Mouse (Mus musculus) mouse embryonic stem cell (cell line): ENCODE data around the gene Il3.

Source experiments
- in situ Hi-C, 2 experiments: fragments of 300-500 bp; cut with MboI; formaldehyde crosslinking; loops; 1 replicate in 1 of 2; 3 replicates in 1 of 2; pipeline ENCODE4 v1.14.3; 2019 to 2020; ENCODE audit warnings: low sequenced_read_pairs in 2 of 2, low pct_unique_long_range_greater_than_20kb in 1 of 2, mixed read lengths in 1 of 2; ENCODE audit not compliant: unreplicated experiment in 1 of 2

Il3 gene

DNA sequence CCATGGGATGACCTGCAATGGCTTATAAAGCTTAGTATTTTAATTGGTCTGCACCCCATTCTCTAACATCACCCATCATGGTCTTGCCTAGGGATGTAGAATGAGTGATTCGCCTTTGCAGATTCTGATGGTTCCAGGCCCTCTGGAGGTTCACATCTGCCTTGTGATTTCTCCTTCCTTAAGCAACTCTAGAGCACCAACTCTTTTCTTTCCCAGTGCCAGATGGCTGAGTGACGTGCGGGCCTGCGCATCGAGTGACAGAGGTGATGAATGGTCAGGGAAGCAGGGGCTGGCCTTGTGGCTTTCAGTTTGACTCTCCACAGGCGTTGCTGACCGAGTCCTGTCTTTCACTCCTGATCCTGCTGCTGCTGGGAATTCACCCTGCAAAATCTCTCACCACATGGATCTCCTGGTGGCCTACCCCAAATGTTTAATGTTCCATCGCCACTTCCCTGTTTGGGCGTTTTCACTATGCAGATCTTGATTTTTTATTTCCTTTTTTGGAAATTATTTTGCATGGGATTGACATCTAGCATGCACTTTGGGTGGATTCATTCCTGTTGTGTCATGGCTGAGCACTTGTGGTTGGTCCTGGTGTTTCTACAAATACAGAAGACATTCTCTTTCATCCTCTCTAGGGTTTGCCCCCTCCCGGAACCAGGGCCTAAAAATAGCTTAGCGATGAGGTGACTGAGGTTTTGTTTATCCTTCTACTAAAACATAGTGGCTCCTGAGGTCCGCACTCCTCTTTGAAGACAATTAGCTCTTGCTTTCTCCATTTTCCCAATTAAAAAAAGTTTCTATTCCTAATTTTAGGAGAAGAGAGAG lies 27.1 kb upstream of the Il3 start:
- in situ Hi-C loops, result no loop called here

DNA sequence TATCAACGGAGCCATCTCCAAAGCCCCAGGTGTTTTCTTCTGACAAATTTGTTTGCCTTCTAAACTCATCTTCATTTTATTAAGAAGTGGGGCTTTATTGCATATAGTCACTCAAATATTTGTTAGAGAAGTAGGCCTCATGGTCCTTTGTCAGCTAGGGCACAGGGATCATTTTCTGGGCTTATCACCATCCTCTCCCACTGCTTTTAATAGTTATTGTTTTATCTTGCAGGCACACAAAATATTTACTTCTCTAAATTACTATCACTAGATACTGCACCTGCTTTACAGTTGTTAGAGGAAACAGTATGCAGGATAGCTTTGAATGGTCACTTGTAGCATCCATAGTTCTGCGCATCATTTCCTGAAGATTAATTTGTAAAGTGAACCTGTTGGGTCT lies 25.1 kb upstream of the Il3 start:
- in situ Hi-C loops, result no loop called here

- in situ Hi-C loops, result no loop called here
Measured at GRCm38 (mm10) chr11:54287821-54288453, 20.9 kb upstream of the Il3 start.

GRCm38 (mm10) chr11:54271437-54271949 lies 4.4 kb upstream of the Il3 start:
- in situ Hi-C loops, result no loop called here

- in situ Hi-C loops, result no loop called here
Measured at GRCm38 (mm10) chr11:54269191-54269896, 2.3 kb upstream of the Il3 start.

DNA sequence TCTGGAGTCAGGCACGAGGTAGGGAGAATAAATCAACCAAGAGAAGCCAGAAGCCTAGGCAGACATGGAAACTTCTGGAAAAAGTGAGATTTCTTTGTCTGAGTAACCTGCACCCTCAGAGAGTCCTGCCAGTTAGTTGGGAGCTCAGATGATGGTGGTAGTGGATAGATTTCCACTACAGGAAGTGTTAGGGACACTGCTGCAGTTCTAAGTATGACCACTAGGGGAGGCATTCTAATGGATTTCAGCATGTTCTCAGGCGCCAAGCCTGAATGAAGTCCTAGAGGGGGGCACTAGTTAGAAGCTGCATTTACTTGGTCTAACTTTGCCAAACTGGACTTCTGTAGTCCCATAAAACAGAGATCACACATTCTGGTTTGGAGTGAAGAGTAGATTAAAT lies 2.5 kb downstream of the Il3 start:
- in situ Hi-C loops, result no loop called here

- in situ Hi-C loops, result no loop called here
Measured at GRCm38 (mm10) chr11:54263405-54264031, 3.6 kb downstream of the Il3 start.

DNA sequence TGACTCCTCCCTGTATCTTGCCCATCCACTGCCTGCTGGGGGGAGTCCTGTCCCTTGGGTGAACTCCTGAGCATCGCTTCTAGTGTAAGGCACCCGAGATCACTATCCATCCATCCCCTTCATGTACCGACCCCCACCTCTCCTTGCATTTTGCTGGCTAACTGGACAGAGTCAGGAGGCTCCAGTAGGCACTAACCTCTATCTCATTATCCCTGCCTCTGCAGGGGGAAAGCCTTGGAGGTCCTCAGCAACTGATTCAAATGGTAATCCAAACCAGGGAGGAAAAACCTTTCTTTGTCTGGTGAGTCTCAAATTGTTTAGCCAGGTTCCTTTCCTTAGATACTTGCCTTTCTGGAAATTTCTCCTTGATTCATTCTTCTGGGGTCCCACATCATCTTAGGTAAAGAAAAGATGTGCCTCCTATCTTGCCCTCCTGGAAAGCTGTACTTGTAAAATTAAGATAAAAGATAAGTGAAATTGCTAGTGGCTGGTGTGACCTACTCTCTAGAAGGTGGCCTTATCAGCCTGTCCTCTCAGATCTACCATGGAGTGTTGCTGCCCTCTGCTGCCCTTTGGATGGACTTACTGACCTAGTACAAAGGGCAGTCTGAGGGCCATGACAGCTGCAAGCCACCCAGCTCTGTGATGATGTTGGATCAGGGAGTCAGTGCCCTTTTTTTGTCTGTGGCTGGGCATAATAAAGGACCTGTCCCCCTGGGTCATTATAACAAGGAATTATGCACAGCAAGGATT lies 10.3 kb downstream of the Il3 start:
- in situ Hi-C loops, result loop anchor here in 1 of 2 experiments (5.0 kb wide), 1 partner anchor 114 kb away; no protein-coding TSS in a partner anchor

DNA sequence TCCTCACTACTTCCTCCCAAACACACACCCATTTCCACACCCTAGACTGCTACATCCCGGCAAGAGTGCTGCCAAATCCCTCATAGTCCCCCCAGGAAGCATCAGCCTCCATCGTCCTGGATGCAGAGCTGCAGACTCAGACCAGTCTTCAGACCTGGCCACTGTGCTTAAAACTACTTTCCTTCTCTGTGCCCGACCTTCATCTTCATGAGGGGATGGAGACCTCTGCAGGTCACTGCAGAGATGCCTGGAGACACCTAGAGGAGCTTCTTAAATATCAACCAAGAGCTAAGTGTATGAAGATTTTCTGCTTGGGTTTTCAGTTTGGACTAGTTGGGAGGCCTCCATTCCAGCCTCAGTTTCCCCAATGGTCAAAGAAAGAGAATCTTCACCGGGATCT lies 13.0 kb downstream of the Il3 start:
- in situ Hi-C loops, result no loop called here

DNA sequence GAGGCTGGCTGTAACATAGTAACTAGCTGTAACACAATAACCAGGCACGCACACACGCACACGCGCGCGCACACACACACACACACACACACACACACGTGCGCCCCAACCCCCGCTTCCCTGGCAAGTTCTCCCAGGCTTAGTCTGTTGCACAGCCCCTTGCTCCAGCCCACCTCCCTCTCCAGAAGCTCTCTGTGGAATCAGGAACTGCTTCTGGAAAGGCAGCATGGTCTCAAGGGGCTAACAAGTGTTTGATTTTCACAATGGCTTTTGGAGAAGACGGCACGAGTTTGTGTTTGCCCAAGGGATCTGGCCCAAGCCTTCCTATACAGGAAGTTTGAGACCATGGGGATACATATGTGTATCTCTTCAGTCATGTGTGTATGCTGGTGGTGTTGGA lies 16.5 kb downstream of the Il3 start:
- in situ Hi-C loops, result no loop called here

GRCm38 (mm10) chr11:54249748-54250147 lies 17.3 kb downstream of the Il3 start:
- in situ Hi-C loops, result no loop called here

GRCm38 (mm10) chr11:54248940-54249717 lies 17.9 kb downstream of the Il3 start, which contains the start of gene Csf2:
Gene Csf2, minus strand, starts transcription at chr11:54249667.
- in situ Hi-C loops, result no loop called here

DNA sequence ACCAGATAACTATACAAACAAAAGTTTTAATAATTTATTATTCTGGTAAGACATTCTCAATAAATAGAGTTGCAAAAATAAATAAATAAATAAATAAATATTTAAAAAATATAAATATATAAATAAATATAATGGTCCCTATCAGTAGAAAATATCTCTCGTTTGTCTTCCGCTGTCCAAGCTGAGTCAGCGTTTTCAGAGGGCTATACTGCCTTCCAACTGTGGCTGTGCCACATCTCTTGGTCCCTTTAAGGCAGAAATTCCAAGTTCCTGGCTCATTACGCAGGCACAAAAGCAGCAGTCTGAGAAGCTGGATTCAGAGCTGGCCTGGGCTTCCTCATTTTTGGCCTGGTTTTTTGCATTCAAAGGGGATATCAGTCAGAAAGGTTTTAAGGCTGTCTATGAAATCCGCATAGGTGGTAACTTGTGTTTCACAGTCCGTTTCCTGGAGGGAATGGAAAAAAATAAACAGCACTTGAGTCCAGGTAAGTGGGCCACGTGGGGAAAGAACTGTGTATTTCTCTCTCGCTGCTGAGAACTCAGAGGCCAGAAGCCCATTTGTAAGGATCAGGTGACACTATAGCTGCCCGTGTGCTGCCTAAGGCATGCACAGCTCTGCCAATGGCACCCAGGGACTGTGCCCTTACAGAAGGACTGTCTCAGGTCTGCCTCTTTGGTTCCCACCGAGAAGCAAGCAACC lies 19.7 kb downstream of the Il3 start:
- in situ Hi-C loops, result no loop called here

DNA sequence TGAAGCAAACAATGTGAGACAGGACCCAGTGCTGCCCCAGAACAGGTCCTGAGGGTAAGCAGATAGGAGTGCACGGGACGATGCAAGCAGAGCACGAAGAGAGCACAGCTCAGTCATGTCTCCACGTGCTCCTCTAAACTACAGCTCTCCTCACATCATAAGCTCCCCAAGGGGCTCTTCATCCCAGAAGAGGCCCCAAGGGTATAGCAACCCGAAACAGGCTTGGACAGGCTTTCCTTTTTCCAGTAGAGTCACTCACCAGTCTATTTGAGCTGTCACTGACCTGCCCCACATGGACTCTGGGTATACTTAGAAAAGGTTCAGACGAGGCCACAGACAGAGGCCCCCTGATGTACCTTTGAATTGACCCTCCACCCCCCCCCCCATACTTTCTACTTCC lies 22.6 kb downstream of the Il3 start:
- in situ Hi-C loops, result no loop called here

GRCm38 (mm10) chr11:54242494-54242893 lies 24.6 kb downstream of the Il3 start:
- in situ Hi-C loops, result no loop called here

- in situ Hi-C loops, result no loop called here
Measured at GRCm38 (mm10) chr11:54236939-54237338, 30.1 kb downstream of the Il3 start.

- in situ Hi-C loops, result no loop called here
Measured at GRCm38 (mm10) chr11:54227478-54227877, 39.6 kb downstream of the Il3 start.
